Mouse (Mus musculus) myocyte (in vitro differentiated cells): ENCODE measurements at regions not wholly inside any gene's neighbourhood (a gene's known extent, or its start where the extent isn't known, plus 50 kb on each side); places are given as distances from the start of the nearest gene placed in this dataset.

ENCODE experiments used
- CEBPB ChIP-seq: IDR thresholded peaks from 2 replicates; pipeline ENCODE4 v1.6.1; 2011; ENCODE audit warnings: mild to moderate bottlenecking, moderate library complexity; ENCODE audit not compliant: poor library complexity, insufficient read depth, severe bottlenecking
- MAX ChIP-seq: IDR thresholded peaks from one replicate; pipeline ENCODE4 v1.6.1; 2011; ENCODE audit warnings: low read depth, mild to moderate bottlenecking, control low read depth
- POLR2AphosphoS2 ChIP-seq: IDR thresholded peaks from one replicate; pipeline ENCODE4 v1.6.1; 2011; ENCODE audit warnings: low read depth, control low read depth; ENCODE audit not compliant: insufficient read length
- TCF12 ChIP-seq: IDR thresholded peaks from one replicate; pipeline ENCODE4 v1.6.1; 2011; ENCODE audit warnings: mild to moderate bottlenecking, control low read depth; ENCODE audit not compliant: poor library complexity, insufficient read depth, severe bottlenecking
- USF1 ChIP-seq: IDR thresholded peaks from one replicate; pipeline ENCODE4 v1.6.1; 2011; ENCODE audit warnings: low read depth, mild to moderate bottlenecking, control low read depth, moderate library complexity

GRCm38 (mm10) chr6:140258101-140258500, 165.8 kb upstream of the Plekha5 start:
- TF ChIP-seq USF1 (no peak), TCF12 (no peak), CEBPB (no peak), MAX (no peak), POLR2AphosphoS2 (no peak)
